Mouse (Mus musculus) hindbrain, embryonic 12.5 days (tissue): Measurements from ENCODE around the gene Edil3. TPM values are rescaled to one million over a fixed set of nuclear protein-coding genes. Genes with fewer than 3 reads are reported as not detected.
A peak's percentile ranks its signal among the peaks of the same experiment; 100 is the strongest.

Source experiments
- ATAC-seq: fragments of 200-750 bp; cut with Nextera tagmentation; 2 replicates; pipeline ENCODE4 v1.8.0; 2017; ENCODE audit warnings: moderate TSS enrichment; ENCODE audit not compliant: low FRiP score
- H3K27ac ChIP-seq: fragments of 300-500 bp; sonication (generic); 2 replicates; pipeline ENCODE4 v1.5.1; 2016; ENCODE audit warnings: mild to moderate bottlenecking
- H3K27me3 ChIP-seq: fragments of 300-500 bp; sonication (generic); 2 replicates; pipeline ENCODE4 v1.6.1; 2016; ENCODE audit warnings: mild to moderate bottlenecking
- H3K36me3 ChIP-seq: fragments of 300-500 bp; sonication (generic); 2 replicates; pipeline ENCODE4 v1.6.1; 2016; ENCODE audit warnings: mild to moderate bottlenecking
- H3K4me1 ChIP-seq: fragments of 300-500 bp; sonication (generic); 2 replicates; pipeline ENCODE4 v1.6.1; 2016
- H3K4me2 ChIP-seq: fragments of 300-500 bp; sonication (generic); replicated peaks from 2 replicates; pipeline ENCODE4 v1.6.1; 2016; ENCODE audit warnings: mild to moderate bottlenecking
- H3K4me3 ChIP-seq: fragments of 300-500 bp; sonication (generic); 2 replicates; pipeline ENCODE4 v1.5.1; 2016; ENCODE audit warnings: mild to moderate bottlenecking
- H3K9ac ChIP-seq: fragments of 300-500 bp; sonication (generic); 2 replicates; pipeline ENCODE4 v1.6.1; 2016; ENCODE audit warnings: mild to moderate bottlenecking, moderate library complexity
- H3K9me3 ChIP-seq: fragments of 300-500 bp; sonication (generic); replicated peaks from 2 replicates; pipeline ENCODE4 v1.6.1; 2016; ENCODE audit warnings: mild to moderate bottlenecking
- WGBS: fragments of 180-500 bp; shearing (Covaris S2); methylation state at CpG from one replicate; pipeline ENCODE4 v1.1.7; 2016; 5-methylcytosine and 5-hydroxymethylcytosine counted together
- polyA plus RNA-seq: library from polyadenylated mRNA; unstranded; fragments of >200 nt; fragmentation: Nextera tagmentation; extraction: Ambion mirVana; gene quantifications from 2 replicates; pipeline ENCODE4 v1.2.1, GENCODE M21; 2016

Edil3 gene
- polyA plus RNA-seq, 1 experiment from 2014 or later = 48.4 TPM

DNA sequence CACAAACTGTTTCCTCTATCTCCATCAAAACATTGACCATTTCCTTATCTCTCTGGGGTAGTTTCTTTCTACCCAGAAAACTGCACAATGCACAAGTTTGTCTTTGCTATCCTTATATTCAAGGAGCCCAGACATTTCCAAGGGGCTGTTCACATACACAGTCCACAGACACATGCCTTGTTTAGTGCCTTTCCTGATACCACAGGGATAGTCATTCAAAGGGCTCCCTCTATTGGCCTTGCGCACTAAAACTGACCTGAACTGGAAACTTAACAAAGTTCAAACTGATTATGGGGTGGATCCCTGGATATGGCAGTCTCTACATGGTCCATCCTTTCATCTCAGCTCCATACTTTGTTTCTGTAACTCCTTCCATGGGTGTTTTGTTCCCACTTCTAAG lies 513.2 kb downstream of the Edil3 start:
- no peaks in the 10 kb centered on the region for H3K27me3 ChIP-seq
- no peak overlapping the region for H3K27ac ChIP-seq
- H3K9me3 ChIP-seq = no peaks in the 10 kb centered on the region
- H3K36me3 ChIP-seq = no peaks in the 10 kb centered on the region
- no peak overlapping the region for H3K9ac ChIP-seq
- peaks cover 2% of the 10 kb centered on the region; the same call in 1 of the 2 replicates for H3K4me1 ChIP-seq
- ATAC-seq = 0 out of 2 replicates have a peak, but pooled peaks have one; percentile 29
- 63% methylated on average over 1 of the region's 1 CpGs for WGBS
- H3K4me2 ChIP-seq = no peak overlapping the region
- H3K4me3 ChIP-seq = no peak overlapping the region

DNA sequence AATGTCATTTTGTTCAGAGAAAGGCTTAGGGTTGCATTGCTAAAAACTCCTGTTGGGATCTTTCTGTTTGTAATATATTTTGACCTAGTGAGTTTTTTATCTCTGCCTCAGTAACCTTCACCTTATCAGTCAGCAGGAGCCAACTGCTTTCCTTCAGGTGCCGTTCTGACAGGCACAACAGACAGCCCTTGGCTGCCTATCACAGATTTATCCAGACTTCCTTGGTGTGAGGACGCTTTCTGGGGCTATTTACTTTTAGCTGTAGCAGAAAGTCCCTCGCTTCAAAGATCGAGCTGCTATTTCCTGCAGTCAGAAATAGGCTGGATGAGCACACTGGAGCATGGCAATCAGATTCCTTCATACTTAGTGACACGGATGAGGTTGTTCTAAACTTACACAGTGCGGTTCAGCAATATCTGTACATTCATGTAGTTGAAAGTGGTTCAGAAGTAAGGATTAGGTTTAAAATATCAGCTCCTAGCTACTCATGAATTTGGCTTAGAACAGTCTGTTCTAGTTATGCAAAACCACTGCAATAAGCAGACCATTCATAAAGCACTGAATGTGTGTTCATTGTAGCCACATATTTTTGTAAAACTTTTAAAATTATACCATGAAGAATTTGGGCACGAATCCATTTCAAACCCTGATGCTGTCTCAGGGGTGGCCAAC lies 514.8 kb downstream of the Edil3 start:
- 67% methylated on average over 7 of the region's 7 CpGs for WGBS
- no peak for ATAC-seq
- Histone ChIP-seq H3K9me3 (no peaks in the 10 kb centered on the region), H3K9ac (no peak overlapping the region), H3K4me3 (no peak overlapping the region), H3K27me3 (no peaks in the 10 kb centered on the region), H3K27ac (no peak overlapping the region), H3K4me2 (no peak overlapping the region), H3K4me1 (peaks cover 2% of the 10 kb centered on the region; the same call in 1 of the 2 replicates), H3K36me3 (no peaks in the 10 kb centered on the region)

DNA sequence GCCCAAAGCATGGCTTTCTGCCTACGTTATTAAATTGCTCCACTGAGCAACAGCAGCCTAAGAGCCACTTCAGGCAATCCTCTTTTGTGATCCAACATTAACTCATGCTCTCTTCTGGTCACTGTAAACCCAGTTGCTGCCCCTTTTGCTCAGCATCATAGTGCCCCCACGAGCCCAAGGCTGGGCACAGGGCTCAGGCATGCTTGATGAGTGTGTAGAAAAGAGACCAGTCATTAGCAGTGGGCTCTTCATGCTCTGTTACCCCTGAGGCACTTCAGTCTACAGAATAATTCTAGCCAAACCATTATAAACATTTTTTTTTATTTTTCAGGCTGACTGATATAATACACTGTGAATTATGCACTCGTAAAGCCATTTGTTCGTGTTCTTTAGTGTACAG lies 517.8 kb downstream of the Edil3 start:
- Histone ChIP-seq H3K4me3 (no peak overlapping the region), H3K4me1 (peaks cover 2% of the 10 kb centered on the region; the same call in 1 of the 2 replicates), H3K27me3 (no peaks in the 10 kb centered on the region), H3K9ac (no peak overlapping the region), H3K4me2 (no peak overlapping the region), H3K27ac (no peak overlapping the region), H3K9me3 (no peaks in the 10 kb centered on the region), H3K36me3 (no peaks in the 10 kb centered on the region)
- 73% methylated on average over 4 of the region's 4 CpGs for WGBS
- 0 out of 2 replicates have a peak, but pooled peaks have one; percentile 48 for ATAC-seq

DNA sequence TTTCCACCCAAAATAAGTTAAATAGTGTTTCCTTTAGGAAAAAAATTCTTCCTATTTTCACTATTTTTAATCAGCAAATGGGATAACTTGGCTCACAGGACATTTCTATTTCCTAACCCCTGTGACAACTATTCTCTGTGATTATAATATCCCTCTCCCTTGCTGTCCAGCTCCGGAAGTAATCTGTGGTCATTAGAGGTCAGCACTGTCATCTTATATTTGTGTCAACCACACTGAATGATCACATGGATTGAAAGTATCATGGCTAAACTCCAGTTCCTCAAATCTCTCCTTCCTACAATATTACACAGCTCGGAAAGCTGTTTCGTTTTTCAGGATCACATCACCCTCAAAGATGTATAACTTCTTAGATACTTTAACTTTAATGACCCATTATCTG lies 518.5 kb downstream of the Edil3 start:
- no peaks in the 10 kb centered on the region for H3K27me3 ChIP-seq
- no peaks in the 10 kb centered on the region for H3K9me3 ChIP-seq
- no peak overlapping the region for H3K9ac ChIP-seq
- H3K36me3 ChIP-seq = no peaks in the 10 kb centered on the region
- H3K4me2 ChIP-seq = no peak overlapping the region
- no peak for ATAC-seq
- no peak overlapping the region for H3K27ac ChIP-seq
- peaks cover 2% of the 10 kb centered on the region; the same call in 1 of the 2 replicates for H3K4me1 ChIP-seq
- 90% methylated on average over 3 of the region's 3 CpGs for WGBS
- no peak overlapping the region for H3K4me3 ChIP-seq

DNA sequence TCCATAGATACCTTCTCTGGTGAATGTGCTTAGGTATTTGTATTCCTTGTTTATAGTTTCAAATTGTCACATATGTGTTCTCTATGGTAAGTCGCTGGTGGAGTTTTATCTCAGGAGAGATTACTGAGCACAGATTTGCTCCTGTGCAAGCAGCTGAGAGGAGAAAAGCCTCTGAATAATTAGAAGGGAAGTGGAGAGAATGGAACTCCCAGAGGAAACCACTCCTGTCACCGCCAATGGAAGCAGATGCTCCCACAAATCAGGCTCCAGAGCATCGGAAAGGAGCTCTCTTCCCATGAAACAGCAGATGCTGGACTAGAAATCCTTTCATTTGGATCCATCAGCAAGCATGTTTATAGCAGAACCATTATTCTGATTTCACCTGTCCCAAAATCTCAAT lies 534.0 kb downstream of the Edil3 start:
- WGBS = 52% methylated on average over 3 of the region's 3 CpGs
- Histone ChIP-seq H3K36me3 (no peaks in the 10 kb centered on the region), H3K4me2 (no peak overlapping the region), H3K4me3 (no peak overlapping the region), H3K9me3 (no peaks in the 10 kb centered on the region), H3K27ac (no peak overlapping the region), H3K9ac (no peak overlapping the region), H3K4me1 (no peaks in the 10 kb centered on the region), H3K27me3 (no peaks in the 10 kb centered on the region)
- peak; percentile 54; the same call in 1 of the 2 replicates for ATAC-seq

DNA sequence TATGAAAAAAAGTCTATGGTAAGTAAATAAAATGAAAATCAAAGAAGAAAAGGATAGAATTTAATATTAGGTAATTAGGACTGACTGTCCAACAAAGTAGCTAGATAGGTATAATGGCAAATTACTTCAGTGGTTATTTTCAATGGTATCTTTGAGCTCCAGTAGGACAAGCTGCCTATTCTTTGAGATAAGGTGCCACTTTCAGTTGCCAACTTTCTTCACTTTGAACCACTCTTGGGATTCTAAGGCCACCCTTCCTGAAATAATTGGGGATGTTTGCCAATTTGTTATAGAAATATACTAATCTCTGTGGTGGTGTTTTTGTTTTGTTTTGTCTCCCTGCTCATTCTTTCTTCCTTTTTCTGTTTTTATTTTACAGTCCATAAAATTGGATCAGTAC lies 537.1 kb downstream of the Edil3 start:
- Histone ChIP-seq H3K36me3 (no peaks in the 10 kb centered on the region), H3K27me3 (no peaks in the 10 kb centered on the region), H3K9ac (no peak overlapping the region), H3K4me3 (no peak overlapping the region), H3K4me1 (no peaks in the 10 kb centered on the region), H3K4me2 (no peak overlapping the region), H3K9me3 (no peaks in the 10 kb centered on the region), H3K27ac (no peak overlapping the region)
- ATAC-seq = no peak

DNA sequence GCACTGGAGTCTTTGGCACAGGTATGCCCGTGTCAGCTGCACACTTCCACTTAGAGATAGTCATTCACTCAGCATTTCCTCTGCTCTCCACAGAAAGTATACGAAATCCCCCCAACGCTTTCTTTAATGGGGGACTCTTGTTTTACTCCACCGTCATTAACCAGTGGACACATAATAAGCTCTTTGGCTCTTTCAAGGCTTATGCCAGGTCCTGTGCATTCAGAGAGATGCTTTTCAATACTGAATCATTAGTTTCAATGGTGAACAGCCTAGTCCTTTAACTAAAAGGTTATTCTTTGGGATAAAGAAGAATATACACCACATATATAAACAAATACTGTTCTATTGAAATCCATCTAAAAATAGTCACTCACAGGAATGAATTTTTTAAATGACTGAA lies 541.0 kb downstream of the Edil3 start:
- Histone ChIP-seq H3K9ac (no peak overlapping the region), H3K4me2 (no peak overlapping the region), H3K4me1 (no peaks in the 10 kb centered on the region), H3K36me3 (no peaks in the 10 kb centered on the region), H3K4me3 (no peak overlapping the region), H3K27me3 (no peaks in the 10 kb centered on the region), H3K27ac (no peak overlapping the region), H3K9me3 (no peaks in the 10 kb centered on the region)
- no peak for ATAC-seq
- WGBS = 81% methylated on average over 4 of the region's 4 CpGs

DNA sequence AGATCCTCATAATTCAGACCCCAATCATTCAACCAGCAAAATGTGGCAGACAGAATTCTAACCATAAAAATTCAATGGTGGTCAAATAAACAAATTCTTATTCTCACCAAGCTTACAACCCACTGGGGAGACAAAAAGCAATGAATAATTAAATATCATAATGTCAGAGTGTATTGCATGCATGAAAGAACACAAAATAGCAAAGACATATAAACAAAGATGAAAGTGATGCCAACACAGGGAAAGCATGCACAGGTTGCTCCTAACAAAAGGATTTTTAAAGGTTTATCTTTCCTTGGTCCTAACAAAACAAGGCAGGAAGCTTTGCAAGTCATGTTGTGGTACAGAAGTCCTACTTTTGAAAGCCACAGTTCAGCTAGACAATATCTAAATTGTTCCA lies 550.0 kb downstream of the Edil3 start:
- ATAC-seq = peak; percentile 39; the same call in 1 of the 2 replicates
- H3K4me3 ChIP-seq = no peak overlapping the region
- no peaks in the 10 kb centered on the region for H3K9me3 ChIP-seq
- no peaks in the 10 kb centered on the region for H3K36me3 ChIP-seq
- no peaks in the 10 kb centered on the region for H3K27me3 ChIP-seq
- H3K9ac ChIP-seq = no peak overlapping the region
- no peaks in the 10 kb centered on the region; the same call in 1 of the 2 replicates for H3K4me1 ChIP-seq
- no peak overlapping the region for H3K4me2 ChIP-seq
- H3K27ac ChIP-seq = no peak overlapping the region

DNA sequence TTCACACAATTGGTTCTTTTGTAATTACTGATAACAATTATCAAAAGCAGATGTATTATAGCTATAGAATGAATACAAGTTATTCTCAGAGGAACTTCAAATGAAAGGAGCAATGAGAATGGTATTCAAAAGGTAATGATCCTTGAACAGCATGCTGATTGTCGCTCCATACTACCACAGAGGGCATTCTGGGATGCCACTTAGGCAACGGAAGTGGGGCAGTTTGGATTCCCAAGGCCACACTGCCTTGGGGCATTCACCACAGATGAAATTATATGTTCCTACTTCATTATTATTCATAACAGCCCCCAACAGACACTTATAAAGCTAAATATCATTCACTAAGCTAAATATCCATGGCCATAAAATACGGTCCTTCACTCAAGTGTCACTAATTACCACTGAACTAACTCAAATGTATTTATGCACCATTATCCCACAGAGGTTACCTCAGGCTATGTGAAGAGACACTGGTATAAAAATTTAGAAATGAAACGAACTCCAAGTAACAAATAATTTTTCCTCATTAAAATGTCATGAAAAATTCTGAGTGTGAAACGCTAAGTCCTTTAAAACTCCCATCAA lies 550.5 kb downstream of the Edil3 start:
- 67% methylated on average over 5 of the region's 5 CpGs for WGBS

More for the DNA sequence above, 550.5 kb downstream of the Edil3 start:
- ATAC-seq = peak; percentile 91
- H3K4me3 ChIP-seq = no peak overlapping the region
- H3K36me3 ChIP-seq = no peaks in the 10 kb centered on the region
- no peaks in the 10 kb centered on the region for H3K27me3 ChIP-seq
- H3K9me3 ChIP-seq = no peaks in the 10 kb centered on the region
- no peaks in the 10 kb centered on the region; the same call in 1 of the 2 replicates for H3K4me1 ChIP-seq
- H3K27ac ChIP-seq = no peak overlapping the region
- no peak overlapping the region for H3K9ac ChIP-seq
- no peak overlapping the region for H3K4me2 ChIP-seq
